Mouse (Mus musculus) cerebellum, postnatal 14 days (tissue): ENCODE data around the gene Rdh13.
A peak's percentile ranks its signal among the peaks of the same experiment; 100 is the strongest.

Source experiments
- DNase-seq, 2 experiments: peaks; one replicate each; pipeline ENCODE4 v3.0.0; 2021; ENCODE audit warnings: mixed read lengths in 2 of 2

The Rdh13 gene

DNA sequence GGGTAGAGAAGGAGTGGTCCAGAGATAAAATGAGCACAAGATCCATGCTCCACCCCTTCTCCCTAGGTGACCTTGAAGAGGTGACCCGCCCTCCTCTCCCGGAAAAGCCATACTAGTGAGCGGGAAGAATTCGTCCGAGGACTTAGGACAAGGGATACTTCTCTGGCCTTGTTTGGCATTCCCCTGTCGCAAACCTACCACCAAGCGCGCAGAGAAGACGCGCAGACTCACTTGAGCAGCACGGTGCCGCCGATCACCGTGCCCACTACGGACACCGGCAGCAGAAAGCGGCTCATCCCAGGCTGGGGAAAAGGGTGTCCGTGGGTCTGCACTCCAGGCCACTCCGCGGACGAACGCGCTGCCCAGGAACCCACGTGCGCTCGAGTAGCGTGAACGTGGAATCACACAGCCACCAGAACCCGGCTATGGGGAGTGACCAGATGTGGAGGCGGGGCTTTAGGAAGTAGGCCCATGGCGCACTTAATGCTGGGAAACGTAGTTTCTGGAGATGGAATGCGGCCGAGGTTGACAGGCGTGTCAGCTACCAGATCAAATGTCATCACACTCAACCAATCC is at the start of gene Rdh13:
Gene Rdh13, minus strand, starts transcription at position 434 of the 576 bp plus-strand sequence.
- DNase-seq = peak; percentile 92 to 93

DNA sequence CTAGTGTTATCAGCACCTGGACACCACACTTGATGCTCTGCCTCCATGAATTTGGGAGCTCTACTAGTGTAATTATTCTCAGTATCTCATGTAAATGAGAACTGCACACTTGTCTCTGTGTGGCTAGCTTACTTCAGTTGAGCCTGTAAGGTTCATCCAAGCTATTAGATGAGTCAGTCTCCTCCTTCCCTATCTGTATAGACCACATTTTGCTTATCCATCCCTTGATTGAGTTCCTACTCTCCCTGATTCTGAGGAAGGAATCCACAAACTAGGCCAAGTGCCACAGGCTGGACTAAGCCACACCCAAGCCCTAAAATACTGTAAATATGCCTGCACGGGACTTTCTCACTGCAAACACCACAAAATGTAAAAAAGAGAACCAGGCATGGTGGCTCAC is 48.5 kb upstream of the Rdh13 start:
- DNase-seq = no peak

DNA sequence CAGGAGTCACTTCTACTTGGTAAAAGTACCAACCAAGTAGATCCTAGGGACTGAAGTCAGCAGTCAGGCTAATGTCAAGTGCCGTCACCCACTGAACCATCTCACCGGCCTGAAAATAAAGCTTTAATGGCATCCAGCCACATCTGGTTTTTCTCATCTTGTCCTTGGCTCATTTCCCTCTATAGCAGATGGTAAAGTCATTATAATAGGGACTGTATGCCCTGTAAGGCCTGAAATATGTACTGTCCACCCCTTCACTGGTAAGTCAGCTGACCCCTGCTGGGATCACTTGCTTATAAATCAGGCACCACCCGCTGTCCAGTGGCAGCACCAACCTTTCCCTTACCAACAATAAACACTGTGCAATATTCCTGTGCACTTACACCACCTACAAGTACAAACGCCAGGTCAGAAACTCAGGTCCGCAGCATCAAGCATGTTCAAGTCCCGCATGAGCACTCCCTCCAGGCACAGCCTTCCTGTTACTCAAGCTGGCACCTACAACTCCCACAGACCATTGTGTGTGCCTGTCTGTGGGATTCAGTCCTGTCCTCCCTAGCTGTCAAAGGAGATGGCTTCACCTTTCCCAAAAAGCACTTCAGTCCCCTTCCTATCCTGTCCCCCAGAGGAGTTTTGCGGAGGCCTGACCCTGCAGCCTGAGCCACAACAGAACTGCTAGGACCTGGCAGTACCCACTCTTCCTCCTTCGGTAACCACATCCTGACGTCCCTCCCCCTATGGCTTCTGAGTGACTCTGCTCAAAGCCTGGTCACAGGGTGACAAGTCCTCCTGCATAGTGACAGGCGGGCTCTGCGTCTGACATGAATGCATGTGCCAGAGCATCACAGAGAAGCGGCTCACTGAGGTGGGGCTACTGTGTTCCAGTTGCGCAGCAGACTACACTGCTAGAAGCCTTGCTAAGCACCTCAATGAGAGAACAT is 47.1 kb upstream of the Rdh13 start:
- no peak for DNase-seq

DNA sequence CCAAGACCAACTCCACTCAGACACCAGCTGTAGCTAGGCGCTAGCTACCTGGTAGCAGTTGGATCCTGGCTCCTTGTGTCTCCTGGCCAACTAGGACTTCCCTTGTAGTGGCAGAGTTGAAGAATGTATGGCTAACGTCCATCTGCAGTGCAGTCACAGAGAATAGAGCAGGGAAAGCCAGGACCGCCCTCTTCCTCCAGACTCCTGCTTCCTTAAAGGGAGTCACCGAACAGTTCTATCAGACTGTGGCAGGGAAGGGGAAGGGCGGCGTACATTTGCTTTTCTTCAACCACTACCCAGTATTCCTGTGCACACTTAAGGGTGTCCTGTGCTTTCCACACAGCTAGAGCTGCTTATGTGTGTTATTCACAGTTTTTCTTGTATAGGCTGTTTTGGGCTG is 45.9 kb upstream of the Rdh13 start:
- DNase-seq = no peak

DNA sequence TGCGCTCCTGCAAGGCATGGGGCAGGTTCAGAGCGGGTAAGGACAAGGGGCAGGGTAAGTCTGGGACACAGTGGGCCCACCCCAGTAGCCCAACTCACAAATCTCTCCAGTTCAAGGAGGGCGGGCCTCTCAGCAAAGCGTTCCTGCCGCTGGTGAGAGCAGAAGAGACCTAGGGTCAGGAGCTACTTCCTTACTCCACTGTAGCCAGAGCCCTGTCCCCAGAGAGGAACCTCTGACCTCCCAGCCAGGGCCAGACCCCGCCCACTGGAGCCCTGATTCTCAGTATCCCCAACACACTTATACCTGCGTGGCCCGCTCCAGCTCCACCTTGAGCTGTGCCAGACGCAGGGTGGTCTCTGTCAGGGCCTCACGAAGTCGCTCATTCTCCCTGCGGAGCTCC is 36.8 kb upstream of the Rdh13 start:
- DNase-seq = no peak

DNA sequence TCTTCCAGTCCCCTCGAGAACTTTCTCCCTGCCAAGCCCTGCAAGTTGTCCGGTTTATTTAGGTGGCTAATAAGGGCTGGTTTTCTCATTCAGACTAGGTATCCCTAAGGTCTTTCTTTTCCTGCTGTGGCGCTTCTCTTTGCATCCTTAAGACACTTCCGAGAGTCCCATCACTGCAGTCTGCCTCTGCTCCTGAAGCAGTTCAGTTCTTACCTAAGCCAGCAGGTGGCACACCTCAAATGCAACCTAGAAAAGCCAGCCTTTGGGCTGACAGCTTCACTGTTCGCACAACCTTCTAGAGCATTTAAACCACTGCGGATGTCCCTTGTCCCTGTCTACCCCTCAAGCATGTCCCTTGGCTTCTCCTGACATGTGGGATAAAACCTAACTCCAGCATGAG is 34.2 kb upstream of the Rdh13 start:
- peak; percentile 66 to 75 for DNase-seq

DNA sequence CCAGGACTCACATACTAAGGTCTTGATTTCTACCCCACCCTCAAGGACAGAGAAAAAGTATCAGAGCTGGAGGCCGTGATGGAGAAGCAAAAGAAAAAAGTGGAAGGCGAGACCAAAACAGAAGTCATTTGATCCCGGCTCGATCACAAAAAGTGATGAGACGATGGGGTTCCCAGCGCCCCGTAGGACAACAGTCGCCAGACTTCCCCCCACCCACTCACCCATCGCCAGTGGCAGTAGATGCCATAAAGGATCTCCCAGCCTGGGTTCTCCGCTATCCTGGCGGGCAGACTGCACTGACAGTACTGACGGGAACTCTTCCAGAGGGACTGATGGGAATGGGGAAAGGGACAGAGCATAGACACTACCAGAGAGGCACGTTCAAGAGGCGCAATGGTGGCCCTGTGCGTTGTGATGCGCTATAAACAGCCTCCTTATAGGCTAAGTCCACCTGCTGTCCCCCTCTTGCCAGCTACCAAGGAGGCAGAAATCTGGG is 33.4 kb upstream of the Rdh13 start:
- DNase-seq = no peak

DNA sequence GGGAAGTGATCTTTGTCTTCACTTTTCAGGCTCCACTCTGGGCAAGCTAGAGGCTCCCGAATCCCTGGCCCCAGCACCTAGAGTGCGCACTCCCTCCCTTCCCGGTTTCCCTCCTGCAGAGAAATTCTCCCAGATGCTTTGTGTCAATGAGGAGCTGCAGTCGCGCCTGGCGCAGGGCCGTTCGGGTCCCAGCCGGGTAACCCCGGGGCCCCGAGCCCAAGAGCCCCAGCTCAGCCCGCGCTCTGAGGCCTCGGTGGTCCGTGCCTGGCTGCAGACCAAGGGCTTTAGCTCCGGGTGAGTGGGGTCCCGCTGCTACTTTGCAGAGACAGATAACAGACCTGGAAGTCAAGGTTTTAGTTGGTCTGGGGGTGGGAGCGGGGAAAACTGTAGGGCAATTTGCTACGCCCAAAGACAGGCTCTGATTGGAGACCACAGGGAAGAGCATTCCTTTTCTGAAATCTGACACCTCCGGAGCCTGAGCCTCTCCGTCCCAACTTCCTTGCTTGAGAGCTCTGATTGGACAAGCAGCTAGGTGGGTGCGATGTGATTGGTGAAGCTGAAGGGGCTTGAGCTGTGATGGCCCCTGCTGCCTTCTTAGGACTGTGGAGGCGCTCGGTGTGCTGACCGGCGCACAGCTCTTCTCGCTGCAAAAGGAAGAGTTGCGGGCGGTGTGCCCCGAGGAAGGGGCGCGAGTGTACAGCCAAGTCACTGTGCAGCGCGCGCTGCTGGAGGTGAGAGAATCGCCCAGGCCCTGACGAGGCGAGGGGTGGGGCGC is 32.8 kb upstream of the Rdh13 start:
- DNase-seq = peak; percentile 76 to 80

DNA sequence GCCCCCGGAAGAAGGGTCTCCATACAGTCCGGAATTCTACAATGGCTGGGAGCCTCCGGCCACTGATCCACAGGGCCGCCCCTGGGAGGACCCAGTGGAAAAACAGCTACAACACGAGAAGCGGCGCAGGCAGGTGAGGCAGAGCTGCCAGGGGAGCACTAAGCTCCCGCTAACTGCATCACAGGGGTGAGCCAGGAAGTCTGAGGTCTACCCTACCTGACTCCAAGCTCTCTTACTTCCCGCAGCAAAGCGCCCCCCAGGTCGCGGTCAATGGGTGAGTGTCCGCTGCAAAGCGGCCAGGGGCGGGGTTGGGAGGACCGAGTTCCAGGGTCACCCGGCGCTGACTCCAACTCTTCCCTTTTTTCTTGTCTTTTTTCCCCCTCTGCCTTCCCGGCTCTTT is 28.5 kb upstream of the Rdh13 start:
- DNase-seq = no peak

DNA sequence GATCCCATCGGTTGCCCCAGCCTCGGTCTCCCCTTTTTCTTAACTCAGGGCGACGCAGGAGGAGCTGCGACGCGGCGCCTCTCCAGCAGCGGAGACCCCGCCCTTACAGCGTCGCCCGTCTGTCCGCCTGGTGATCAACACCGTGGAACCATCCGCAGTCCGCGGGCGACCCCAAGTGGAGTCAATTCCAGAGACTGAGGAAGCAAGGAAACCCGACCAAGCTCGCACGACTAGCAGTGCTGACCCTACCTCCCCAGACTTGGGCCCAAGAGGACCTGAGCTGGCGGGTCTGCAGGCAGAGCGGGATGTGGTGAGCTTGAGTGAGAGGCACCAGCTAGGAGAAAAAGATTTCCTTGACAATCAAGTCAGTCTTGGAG is 25.7 kb upstream of the Rdh13 start:
- peak; percentile 94 for DNase-seq

DNA sequence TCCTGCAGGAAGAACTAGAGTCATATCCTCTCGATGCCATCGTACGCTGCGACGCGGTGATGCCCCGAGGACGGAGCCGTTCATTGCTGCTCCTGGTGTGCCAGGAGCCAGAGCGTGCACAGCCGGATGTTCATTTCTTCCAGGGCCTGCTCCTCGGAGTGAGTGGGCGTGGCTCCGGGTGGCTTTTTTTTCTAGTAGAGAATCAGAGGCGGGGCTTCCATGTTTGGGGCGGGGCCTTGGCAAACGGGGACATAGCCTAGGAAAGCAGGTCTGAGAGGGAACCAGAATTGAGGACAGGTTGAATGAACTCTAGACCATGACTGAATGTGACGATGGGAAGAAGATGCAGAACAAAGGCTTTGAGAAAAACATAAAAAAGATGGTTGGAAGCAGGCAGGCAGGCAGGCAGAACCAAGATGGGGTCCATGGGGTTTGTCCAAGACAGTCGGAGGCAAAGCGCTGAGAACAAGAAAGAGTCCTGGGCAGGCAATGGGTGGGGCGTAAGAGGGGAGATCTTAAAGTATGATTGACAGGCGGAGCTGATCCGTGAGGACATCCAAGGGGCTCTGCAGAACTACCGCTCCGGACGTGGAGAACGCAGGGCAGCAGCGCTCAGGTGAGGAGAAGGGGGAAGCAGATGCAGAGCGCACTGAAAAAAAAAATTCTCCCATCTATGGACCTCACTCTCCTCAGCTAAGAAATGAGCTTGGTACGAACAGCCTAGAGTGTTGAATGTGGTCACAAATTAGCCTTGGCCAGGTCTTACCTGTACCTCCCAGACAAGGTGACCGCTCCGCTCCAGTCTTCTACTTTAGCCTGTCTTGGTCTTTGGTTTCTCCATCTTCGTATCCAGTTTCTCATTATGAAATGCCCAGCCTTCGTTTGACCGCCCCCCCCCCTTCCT is 25.1 kb upstream of the Rdh13 start:
- DNase-seq = peak; percentile 75 to 82

DNA sequence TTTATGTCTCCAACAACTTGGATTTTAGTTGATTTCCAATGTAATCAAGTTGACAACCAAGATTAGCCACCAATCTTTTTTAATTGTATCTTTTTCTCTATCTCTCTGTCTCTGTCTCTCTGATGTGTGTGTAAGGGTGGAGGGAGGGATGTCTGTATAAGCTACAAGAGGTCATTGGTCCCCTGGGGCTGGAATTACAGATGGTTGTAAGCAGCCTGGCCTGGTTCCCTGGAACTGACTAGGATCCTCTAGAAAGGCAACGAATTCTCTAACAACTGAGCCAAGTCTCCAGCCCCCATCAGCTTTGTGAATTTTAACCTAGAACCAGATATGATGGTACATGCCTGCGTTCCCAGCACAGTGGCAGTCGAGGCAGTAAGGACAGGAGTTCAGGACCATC is 22.4 kb upstream of the Rdh13 start:
- DNase-seq = peak; percentile 32 to 41

DNA sequence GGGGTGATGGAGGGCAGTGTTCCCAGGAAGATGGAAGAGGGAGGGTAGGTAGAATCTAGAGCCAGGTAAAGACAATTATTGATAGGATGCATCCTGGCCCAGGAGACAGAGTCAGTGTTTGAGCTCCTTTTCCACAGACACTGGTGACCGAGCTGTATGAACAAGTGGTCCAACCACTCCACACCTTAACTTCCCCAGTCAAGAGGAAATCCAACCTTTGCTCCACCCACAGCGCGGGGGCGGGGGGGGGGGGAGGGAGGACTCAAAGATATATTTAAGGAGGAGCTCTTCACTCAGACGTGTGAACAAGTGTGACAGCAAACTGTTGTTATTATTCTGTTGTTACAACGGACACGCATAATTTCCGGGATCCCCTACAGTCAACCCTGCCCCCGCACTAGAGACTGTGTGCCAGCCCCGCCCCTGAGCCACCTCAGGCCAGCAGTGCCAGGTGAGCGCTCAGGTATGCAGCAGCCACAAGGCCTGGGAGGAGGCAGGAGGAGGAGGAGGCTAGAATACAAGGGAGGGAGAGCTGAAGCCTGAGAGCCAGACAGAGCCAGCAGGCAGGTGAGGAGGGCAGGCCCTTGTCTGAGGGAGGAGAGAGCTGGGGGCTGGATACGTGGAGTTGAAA is 18.9 kb upstream of the Rdh13 start:
- DNase-seq = no peak

DNA sequence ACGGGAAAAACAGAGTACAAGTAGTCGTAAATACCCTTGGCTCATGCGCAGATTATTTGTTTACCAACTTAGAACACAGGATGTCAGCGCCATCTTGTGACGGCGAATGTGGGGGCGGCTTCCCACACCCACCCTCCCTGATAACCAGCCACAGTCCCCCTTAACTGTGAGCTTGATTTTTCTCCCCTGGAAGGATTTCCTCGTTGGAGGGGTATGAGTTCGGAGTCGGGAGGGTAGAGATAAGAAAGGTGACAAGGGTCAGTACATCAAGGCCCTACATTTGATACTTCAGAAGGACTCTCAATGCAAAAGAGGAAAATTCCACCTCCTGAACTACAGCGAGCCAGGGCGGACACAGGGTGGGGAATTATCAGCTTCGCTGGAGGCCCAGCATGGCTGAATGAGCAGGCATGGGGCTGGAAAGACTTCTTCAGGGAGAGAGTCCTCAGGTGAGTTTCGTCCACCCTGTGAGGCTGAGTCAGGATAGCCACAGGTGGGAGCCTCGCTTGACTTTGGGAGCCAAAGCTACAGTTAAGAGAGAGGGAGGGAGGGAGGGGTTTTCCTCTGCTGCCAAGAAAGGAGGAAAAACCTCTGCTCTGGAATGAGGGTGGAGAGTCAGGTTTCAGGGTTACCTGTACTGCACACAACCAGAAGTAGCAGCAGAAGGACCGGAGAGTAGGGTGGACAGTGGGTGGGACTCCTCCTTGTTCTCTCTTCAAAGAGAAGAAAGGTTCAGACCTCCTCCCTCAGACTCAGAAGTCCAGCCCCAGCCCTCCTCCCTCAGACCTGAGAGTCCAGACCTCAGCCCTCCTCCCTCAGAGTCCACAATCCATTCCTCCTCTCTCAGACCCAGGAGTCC is 15.4 kb upstream of the Rdh13 start, which contains the start of gene Eps8l1:
Gene Eps8l1, plus strand, starts transcription at position 99 of the 859 bp plus-strand sequence.
- no peak for DNase-seq

DNA sequence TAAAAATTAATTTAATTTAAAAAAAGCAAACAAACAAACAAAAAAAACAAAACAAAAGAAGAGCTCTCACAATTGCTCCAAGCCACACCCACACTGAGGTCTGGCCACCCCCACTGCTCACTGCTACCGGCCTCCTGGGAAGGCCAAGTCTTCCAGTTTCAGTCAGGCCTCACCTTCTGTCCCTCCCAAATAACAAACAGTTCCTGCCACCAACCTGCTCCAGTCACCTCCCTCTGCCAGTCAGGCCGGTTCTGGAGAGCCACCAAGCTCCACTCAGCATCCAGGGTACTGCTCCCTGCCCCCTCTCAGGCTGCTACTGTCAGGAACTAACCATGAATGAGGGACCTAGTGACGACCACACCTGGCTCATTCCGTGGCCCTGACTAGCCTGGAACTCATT is 7.2 kb upstream of the Rdh13 start:
- no peak for DNase-seq

DNA sequence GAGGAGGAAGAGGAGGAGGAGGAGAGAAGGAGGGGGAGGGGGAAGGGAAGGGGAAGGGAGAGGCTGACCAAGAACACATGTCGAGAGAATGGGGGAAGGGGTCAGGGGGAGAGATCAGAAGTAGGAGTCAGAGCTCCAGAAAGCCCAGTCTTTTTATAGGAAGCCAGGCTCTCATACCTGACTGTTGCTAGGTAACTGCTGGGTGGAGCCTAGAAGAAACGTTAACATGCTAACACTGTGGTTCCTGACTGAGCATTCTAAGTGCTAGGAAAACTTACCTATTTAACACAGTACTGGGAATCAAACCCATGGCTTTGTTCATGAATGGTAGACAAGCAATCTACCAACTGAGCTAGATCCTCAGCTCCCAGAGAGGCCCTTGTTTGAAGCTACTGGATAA is 3.8 kb upstream of the Rdh13 start:
- DNase-seq = no peak

DNA sequence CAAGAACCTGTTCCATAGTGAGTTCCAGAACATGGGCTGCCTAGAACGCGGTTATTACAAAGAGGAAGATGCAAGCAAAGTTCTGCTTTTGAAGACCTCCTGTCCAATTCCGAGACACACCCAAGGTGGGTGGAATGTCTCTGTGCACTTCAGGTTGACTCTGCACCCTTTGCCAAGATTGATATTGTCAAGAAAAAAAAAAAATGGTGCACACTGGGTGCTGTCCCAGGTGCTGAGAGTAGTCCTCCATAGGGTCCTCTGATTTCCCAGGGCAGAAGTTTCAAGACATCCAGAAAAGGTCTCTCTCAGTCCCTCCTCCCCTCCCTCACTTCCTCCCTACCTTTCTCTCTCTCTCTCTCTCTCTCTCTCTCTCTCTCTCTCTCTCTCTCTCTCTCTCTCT is 3.0 kb upstream of the Rdh13 start:
- no peak for DNase-seq

DNA sequence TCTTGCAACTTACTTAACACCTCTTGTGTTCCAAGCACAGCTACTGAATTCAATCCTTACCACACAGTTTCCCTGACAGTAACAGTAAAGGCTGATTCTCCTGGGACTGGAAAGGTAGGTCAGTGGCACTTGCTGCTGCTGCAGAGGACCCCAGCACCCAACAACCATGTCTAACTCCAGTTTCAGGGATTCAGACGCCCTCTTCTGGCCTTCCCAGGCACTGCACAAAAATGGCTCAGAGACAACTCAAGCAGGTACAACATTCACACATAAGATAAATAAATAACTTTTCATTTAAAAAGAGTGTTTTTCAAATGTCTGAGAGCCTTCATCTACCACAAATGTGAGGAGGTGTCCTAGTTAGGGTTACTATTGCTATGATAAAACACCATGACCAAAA is 1.7 kb upstream of the Rdh13 start:
- peak in 1 of 2 experiments; percentile 21 for DNase-seq

DNA sequence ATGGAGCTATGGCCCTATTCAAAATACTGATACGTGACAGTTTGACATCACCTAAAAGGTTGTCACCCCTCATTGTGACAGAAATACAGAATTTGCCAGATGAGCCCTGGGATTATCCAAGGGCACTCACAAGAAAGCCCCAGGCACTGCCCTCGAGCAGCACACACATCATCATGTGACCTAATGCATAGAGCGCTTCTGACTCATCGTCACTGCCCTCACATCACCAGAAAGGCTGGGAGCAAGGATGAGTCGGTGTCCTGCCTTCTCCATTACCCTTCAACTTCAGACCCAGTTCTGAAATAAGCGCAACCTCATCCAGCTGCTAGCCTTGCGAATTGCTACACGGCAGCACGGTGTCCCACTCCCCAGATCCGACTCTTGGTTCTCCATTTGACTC is 4.9 kb downstream of the Rdh13 start:
- DNase-seq = no peak

DNA sequence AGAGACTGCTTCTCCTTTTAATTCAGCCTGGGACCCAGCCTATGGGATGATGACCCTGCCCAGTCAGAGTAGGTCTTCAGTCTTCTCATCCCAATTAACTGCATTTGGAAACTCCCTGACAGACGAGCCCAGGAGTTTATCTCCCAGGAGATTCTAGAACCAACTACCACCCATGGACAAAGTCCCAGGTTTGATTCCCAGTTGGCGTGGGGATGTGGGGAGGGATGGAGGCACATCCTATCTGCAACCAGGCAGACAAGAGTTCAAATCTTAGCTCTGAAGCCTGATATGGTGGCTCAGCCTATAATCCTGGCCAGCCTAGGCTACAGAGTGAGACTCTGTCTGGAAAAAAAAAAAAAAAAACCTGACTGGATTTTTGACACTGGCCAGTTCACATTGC is 7.7 kb downstream of the Rdh13 start:
- DNase-seq = peak in 1 of 2 experiments; percentile 0

DNA sequence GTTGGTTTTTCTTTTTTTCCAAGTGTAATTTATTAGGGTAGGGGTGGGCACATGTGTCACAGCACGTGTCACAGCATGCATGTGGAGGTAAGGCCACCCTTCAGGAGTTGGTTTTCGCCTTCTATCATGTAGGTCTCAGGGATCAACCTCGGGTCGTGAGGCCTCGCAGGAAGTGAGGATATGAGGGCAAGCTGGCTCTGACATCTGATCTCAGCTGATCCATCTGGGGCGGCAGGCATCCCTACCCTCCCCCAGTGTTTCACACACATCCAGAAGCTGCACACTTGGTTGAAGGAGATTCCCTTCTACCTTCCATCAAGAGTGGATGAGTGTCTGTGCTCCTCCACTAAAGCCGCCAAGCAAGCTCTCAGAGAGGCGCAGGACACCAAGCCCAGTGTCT is 13.4 kb downstream of the Rdh13 start:
- no peak for DNase-seq
